Mouse (Mus musculus): ENCODE measurements at regions not wholly inside any gene's neighbourhood (a gene's known extent, or its start where the extent isn't known, plus 50 kb on each side); places are given as distances from the start of the nearest gene placed in this dataset.

- DNase-seq, result no peak
Measured at GRCm38 (mm10) chr1:73188796-73189195, 173.1 kb upstream of the Tnp1 start.

GRCm38 (mm10) chr1:73184477-73184876 is 168.8 kb upstream of the Tnp1 start:
- DNase-seq, result no peak

GRCm38 (mm10) chr1:73178810-73179209 is 163.1 kb upstream of the Tnp1 start:
- no peak for DNase-seq

- DNase-seq, result no peak
Measured at GRCm38 (mm10) chr1:73177076-73177475, 161.4 kb upstream of the Tnp1 start.

- DNase-seq, result no peak
Measured at GRCm38 (mm10) chr1:73170668-73171008, 154.9 kb upstream of the Tnp1 start.

- DNase-seq, result no peak
Measured at GRCm38 (mm10) chr1:73169929-73170667, 154.4 kb upstream of the Tnp1 start.

GRCm38 (mm10) chr1:73169077-73169869 is 153.6 kb upstream of the Tnp1 start:
- no peak for DNase-seq

GRCm38 (mm10) chr1:73160199-73160598 is 144.5 kb upstream of the Tnp1 start:
- no peak for DNase-seq

- DNase-seq, result no peak
Measured at GRCm38 (mm10) chr1:73159405-73159976, 143.8 kb upstream of the Tnp1 start.

GRCm38 (mm10) chr1:73153438-73154097 is 137.9 kb upstream of the Tnp1 start:
- DNase-seq, result no peak

GRCm38 (mm10) chr1:73149926-73150325 is 134.2 kb upstream of the Tnp1 start:
- no peak for DNase-seq

- no peak for DNase-seq
Measured at GRCm38 (mm10) chr1:73142845-73143244, 127.1 kb upstream of the Tnp1 start.

- DNase-seq, result no peak
Measured at GRCm38 (mm10) chr1:73140557-73141345, 125.0 kb upstream of the Tnp1 start.

- no peak for DNase-seq
Measured at GRCm38 (mm10) chr1:73130215-73130861, 114.6 kb upstream of the Tnp1 start.

GRCm38 (mm10) chr1:73123012-73123411 is 107.3 kb upstream of the Tnp1 start:
- DNase-seq, result no peak

- DNase-seq, result no peak
Measured at GRCm38 (mm10) chr1:73118661-73119060, 103.0 kb upstream of the Tnp1 start.

GRCm38 (mm10) chr1:73116526-73116925 is 100.8 kb upstream of the Tnp1 start:
- DNase-seq, result no peak

- no peak for DNase-seq
Measured at GRCm38 (mm10) chr1:73115854-73116253, 100.1 kb upstream of the Tnp1 start.

GRCm38 (mm10) chr1:73113137-73113536 is 97.4 kb upstream of the Tnp1 start:
- no peak for DNase-seq

- DNase-seq, result no peak
Measured at GRCm38 (mm10) chr1:73112711-73113110, 97.0 kb upstream of the Tnp1 start.

- no peak for DNase-seq
Measured at GRCm38 (mm10) chr1:73111911-73112310, 96.2 kb upstream of the Tnp1 start.

GRCm38 (mm10) chr1:73105856-73106463 is 90.3 kb upstream of the Tnp1 start:
- no peak for DNase-seq

Measured in cerebellum, adult 18-20 months (tissue).